8 mouse cellular contexts compared by ENCODE assay signal in genomic region chr13:51100233-51101015, GRCm38 (mm10). TPM values are rescaled to one million over a fixed set of nuclear protein-coding genes. Genes with fewer than 3 reads are reported as not detected.
DNase-seq lines count a peak whose midpoint lies in the region; ATAC-seq lines count a peak whose summit lies in the region.

Gene Spin1 (plus strand): TSS chr13:51100880.

- peak within 1 kb of the TSS; percentile 84 for H3K4me3 ChIP-seq in intestine, embryonic 15.5 days (replicated peaks)

- H3K27me3 ChIP-seq in intestine, embryonic 15.5 days (replicated peaks): no peaks in the 10 kb centered on the region

- H3K27ac ChIP-seq in intestine, embryonic 15.5 days: peak within 1 kb of the TSS; percentile 96

- peak; percentile 90 to 96 for DNase-seq in adrenal gland, adult (ENCODE audit: inconsistent age in 2 of 2, low spot score in 1 of 2)
- DNase-seq in embryo, embryonic 10.5 days (ENCODE audit: low spot score): peak; percentile 84
- peak; percentile 73 to 76 for DNase-seq in gastrocnemius, postnatal 36 days
- DNase-seq in left cerebral cortex, postnatal 14 days (ENCODE audit: low spot score in 2 of 2): peak; percentile 68 to 82
- peak; percentile 81 for DNase-seq in right cerebral cortex, postnatal 14 days
- DNase-seq in urinary bladder, postnatal 25 days (ENCODE audit: low spot score): peak; percentile 88

- no peaks in the 10 kb centered on the region for H3K9me3 ChIP-seq in intestine, embryonic 15.5 days

- ATAC-seq in intestine, embryonic 15.5 days: peak; percentile 91
- ATAC-seq in megakaryocyte-erythroid progenitor cell, adult 5-6 weeks (replicated peaks; ENCODE audit: low FRiP score, low TSS enrichment, poor library complexity, severe bottlenecking): peak; percentile 72

- H3K9ac ChIP-seq in intestine, embryonic 15.5 days: peak within 1 kb of the TSS; percentile 88

- peaks cover 6% of the 10 kb centered on the region; the same call in 1 of the 2 replicates for H3K4me1 ChIP-seq in intestine, embryonic 15.5 days (replicated peaks)

- peak within 1 kb of the TSS; percentile 84 for H3K4me2 ChIP-seq in intestine, embryonic 15.5 days (replicated peaks)

- H3K36me3 ChIP-seq in intestine, embryonic 15.5 days: 0 out of 2 replicates have a peak, but pooled peaks cover 2% of the 10 kb centered on the region

- intact Hi-C loops in gastrocnemius, postnatal 36 days (cut with DNase I): loop anchor here (5.0 kb wide), 2 partner anchors 143 to 317 kb away; no protein-coding TSS in a partner anchor
- intact Hi-C loops in left cerebral cortex, postnatal 14 days (cut with DNase I): loop anchor here (2.0 to 5.0 kb wide), 3 partner anchors 47 to 317 kb away; no protein-coding TSS in a partner anchor

- under 1% methylated on average over 84 of the region's 85 CpGs for WGBS in intestine, embryonic 15.5 days

RNA-seq across cellular contexts. Expression of gene Spin1, which starts in this region (rescaled TPM):
- total RNA-seq in gastrocnemius, postnatal 36 days (2021): 10 to 100 TPM; 11.8 to 13.2 TPM
- 65.1 and 68.3 TPM in 2 replicates for polyA plus RNA-seq in intestine, embryonic 15.5 days (2015; fragmentation: Nextera tagmentation; extraction: Ambion mirVana)
- total RNA-seq in left cerebral cortex, postnatal 14 days (2021): 100 to 1,000 TPM; 169 to 173 TPM
- total RNA-seq in megakaryocyte-erythroid progenitor cell, adult 5-6 weeks (2014; fragmentation: Nextera tagmentation): 12.6 and 16.1 TPM in 2 replicates
- 14.5 and 24.0 TPM in 2 replicates for total RNA-seq in megakaryocyte-erythroid progenitor cell, adult 5-6 weeks (2017)

Comparison
In these comparisons a context has a peak if more than half of its experiments do, and no peak if none do; other contexts are left out.
1. Peak in every context shown above with its lines: DNase-seq, ATAC-seq, H3K4me3 ChIP-seq and H3K27ac ChIP-seq.
2. RNA of gene Spin1 (total RNA-seq): 169 to 173 TPM in left cerebral cortex, postnatal 14 days; 12.6 to 24.0 TPM in megakaryocyte-erythroid progenitor cell, adult 5-6 weeks and 11.8 to 13.2 TPM in gastrocnemius, postnatal 36 days; every median in the first group is over 4 times any median in the second.